Mouse (Mus musculus) kidney, adult 2 months (tissue): ENCODE data around the gene Ces1g. TPM values are rescaled to one million over a fixed set of nuclear protein-coding genes. Genes with fewer than 3 reads are reported as not detected.

Experiments used
- DNase-seq: peaks from one replicate; pipeline ENCODE4 v3.0.0; 2021
- H3K27ac ChIP-seq: fragments of 200-500 bp; 2 replicates; pipeline ENCODE4 v1.5.1; 2012; ENCODE audit warnings: low read depth, low read length, control low read depth, inconsistent platforms; ENCODE audit not compliant: insufficient read depth
- H3K27me3 ChIP-seq: fragments of 200-500 bp; replicated peaks from 2 replicates; pipeline ENCODE4 v1.6.1; 2012; ENCODE audit warnings: mild to moderate bottlenecking, moderate library complexity, low read length, inconsistent platforms; ENCODE audit not compliant: control insufficient read depth, insufficient read depth
- H3K36me3 ChIP-seq: fragments of 200-500 bp; 2 replicates; pipeline ENCODE4 v1.6.1; 2012; ENCODE audit warnings: mild to moderate bottlenecking, moderate library complexity, low read length, inconsistent platforms; ENCODE audit not compliant: control insufficient read depth, insufficient read depth
- H3K4me1 ChIP-seq: fragments of 200-500 bp; 2 replicates; pipeline ENCODE4 v1.6.1; 2011; ENCODE audit warnings: low read length; ENCODE audit not compliant: control insufficient read depth, insufficient read depth
- H3K4me3 ChIP-seq: fragments of 200-500 bp; 2 replicates; pipeline ENCODE4 v1.5.1; 2011; ENCODE audit warnings: mild to moderate bottlenecking, low read depth, low read length, control low read depth; ENCODE audit not compliant: insufficient read depth
- CTCF ChIP-seq: fragments of 200-500 bp; conservative IDR thresholded peaks from 2 replicates; pipeline ENCODE4 v1.5.1; 2011; ENCODE audit warnings: low read depth, mild to moderate bottlenecking, control low read depth, low read length, moderate library complexity, mixed read lengths; ENCODE audit not compliant: insufficient read depth, insufficient read length
- POLR2A ChIP-seq: fragments of 200-500 bp; IDR thresholded peaks from one replicate; pipeline ENCODE4 v1.6.1; 2011; ENCODE audit warnings: low read depth, low read length, control low read depth
- WGBS: fragments of 180-500 bp; shearing (Covaris S2); methylation state at CpG from one replicate; pipeline ENCODE4 v1.1.7; 2018; 5-methylcytosine and 5-hydroxymethylcytosine counted together
- polyA plus RNA-seq: library from polyadenylated mRNA; depleted of rRNA; stranded (reverse); fragments of >200 nt; gene quantifications from 2 replicates; pipeline ENCODE4 v1.2.3, GENCODE M21; 2012

The Ces1g gene
- polyA plus RNA-seq, 1 experiment: 2.2 TPM

DNA sequence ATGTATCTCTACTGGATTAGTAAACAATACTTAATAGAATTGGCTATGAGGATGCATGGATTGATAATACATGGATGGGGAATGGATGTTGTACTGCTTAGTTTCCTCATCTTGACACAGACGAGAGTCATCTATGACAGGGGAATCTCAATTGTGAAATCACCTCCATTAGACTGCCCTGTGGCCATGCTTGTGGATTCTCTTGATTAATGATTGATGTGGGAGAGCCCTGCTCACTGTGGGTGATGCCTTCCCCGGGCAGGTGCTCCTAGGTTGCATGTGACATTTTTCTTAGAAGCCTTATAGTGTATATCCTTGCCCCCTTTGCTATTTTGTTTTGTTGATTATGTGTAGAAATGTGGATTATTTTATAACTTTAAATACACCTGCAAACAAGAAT, 12.0 kb downstream of the Ces1g start:
- no peaks in the 10 kb centered on the region for H3K36me3 ChIP-seq
- no peak for TF ChIP-seq CTCF
- no peak for TF ChIP-seq POLR2A
- H3K4me3 ChIP-seq: no peak overlapping the region
- 37% methylated on average over 2 of the region's 2 CpGs for WGBS
- H3K27me3 ChIP-seq: no peaks in the 10 kb centered on the region
- peak; percentile 79 for DNase-seq
- H3K27ac ChIP-seq: no peak overlapping the region
- H3K4me1 ChIP-seq: no peaks in the 10 kb centered on the region

DNA sequence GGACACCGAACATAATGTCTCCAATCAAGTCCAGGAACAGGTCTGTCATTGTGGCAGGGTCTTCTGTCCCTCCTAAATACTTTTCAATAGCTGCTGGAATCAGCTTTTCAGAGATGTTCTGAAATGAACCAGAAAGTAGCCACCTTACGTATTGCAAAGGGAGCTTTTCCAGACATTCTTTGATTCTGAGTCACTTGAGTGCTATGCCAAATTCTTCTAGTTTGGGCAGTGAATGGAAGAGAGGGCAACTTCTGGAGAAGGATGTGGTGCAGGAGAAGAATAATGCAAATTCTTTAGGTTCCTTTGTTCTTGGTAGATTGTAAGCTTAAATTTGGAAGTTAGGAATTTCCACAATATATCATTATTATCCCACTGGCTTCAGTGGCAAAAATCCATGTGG, 20.1 kb downstream of the Ces1g start:
- H3K4me3 ChIP-seq: no peak overlapping the region
- WGBS: 81% methylated on average over 2 of the region's 2 CpGs
- no peak overlapping the region for H3K27ac ChIP-seq
- TF ChIP-seq POLR2A (no peak), CTCF (no peak)
- no peaks in the 10 kb centered on the region for H3K4me1 ChIP-seq
- H3K36me3 ChIP-seq: no peaks in the 10 kb centered on the region
- no peak for DNase-seq
- H3K27me3 ChIP-seq: no peaks in the 10 kb centered on the region

DNA sequence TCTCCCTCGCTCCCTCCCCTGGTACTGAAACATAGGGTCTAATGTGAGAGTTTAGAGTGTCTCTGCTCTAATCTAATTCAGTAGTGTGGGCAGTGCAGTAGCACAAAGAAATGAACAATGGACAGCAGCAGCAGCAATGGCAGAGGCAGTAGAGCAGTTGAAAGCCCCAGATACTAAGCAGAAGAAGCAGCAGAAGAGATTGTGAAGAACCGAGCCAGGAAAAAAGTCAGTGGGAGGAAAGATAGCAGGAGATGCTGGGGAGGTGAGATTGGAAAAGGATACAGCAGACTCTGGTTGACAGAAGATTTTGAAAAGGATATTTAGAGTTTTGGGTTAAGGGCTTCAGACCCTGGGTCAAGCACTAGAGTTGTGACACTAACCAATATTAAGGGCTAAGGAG, 21.6 kb downstream of the Ces1g start:
- TF ChIP-seq POLR2A (no peak), CTCF (no peak)
- H3K36me3 ChIP-seq: no peaks in the 10 kb centered on the region
- no peaks in the 10 kb centered on the region for H3K27me3 ChIP-seq
- no peak for DNase-seq
- 66% methylated on average over 2 of the region's 2 CpGs for WGBS
- H3K4me3 ChIP-seq: no peak overlapping the region
- H3K4me1 ChIP-seq: no peaks in the 10 kb centered on the region
- H3K27ac ChIP-seq: no peak overlapping the region

DNA sequence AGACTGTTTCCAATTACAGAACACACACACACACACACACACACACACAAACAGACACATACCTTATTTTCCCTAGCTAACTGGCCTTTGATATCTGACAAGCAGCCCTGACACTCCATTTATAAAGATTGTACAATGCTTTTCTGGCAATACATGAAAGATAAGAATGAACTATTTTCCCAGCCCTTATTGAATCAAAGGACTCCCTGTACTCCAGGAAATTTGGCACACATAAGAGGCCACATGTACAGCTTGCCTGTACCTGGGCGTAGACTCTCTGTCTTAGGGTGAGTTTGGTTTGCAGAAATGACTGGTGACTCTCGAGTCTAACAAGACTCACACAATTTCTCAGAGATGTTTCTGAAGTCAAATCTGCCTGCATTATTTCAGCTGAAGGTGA, 53.2 kb downstream of the Ces1g start:
- H3K36me3 ChIP-seq: no peaks in the 10 kb centered on the region
- WGBS: 78% methylated on average over 2 of the region's 2 CpGs
- no peaks in the 10 kb centered on the region; the same call in 1 of the 2 replicates for H3K4me1 ChIP-seq
- no peak for DNase-seq
- no peak overlapping the region for H3K27ac ChIP-seq
- H3K4me3 ChIP-seq: no peak overlapping the region
- no peak for TF ChIP-seq POLR2A
- no peak for TF ChIP-seq CTCF
- H3K27me3 ChIP-seq: no peaks in the 10 kb centered on the region

DNA sequence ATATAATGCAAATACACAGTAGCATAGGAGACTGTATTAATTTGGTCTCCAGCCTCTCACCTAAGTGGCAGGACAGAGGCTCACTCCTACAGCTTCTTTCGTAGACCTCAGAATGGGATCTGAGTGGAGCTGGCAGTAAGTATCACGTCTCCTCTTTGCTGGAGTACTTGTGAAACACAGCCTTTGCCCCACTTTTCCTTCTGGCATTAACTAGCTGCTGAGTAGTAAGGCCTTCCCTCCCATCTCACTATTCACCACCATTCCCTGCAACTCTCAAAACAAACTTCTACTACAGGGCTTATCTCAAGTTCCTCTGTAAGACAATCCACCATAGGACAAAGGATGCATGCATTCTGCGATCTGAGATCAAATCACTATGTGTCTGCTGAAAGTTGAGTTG, 54.8 kb downstream of the Ces1g start:
- 61% methylated on average over 3 of the region's 3 CpGs for WGBS
- H3K27ac ChIP-seq: no peak overlapping the region
- no peak for DNase-seq
- H3K4me1 ChIP-seq: no peaks in the 10 kb centered on the region; the same call in 1 of the 2 replicates
- H3K4me3 ChIP-seq: no peak overlapping the region
- TF ChIP-seq CTCF (no peak), POLR2A (no peak)
- no peaks in the 10 kb centered on the region; the same call in 1 of the 2 replicates for H3K36me3 ChIP-seq
- H3K27me3 ChIP-seq: no peaks in the 10 kb centered on the region

DNA sequence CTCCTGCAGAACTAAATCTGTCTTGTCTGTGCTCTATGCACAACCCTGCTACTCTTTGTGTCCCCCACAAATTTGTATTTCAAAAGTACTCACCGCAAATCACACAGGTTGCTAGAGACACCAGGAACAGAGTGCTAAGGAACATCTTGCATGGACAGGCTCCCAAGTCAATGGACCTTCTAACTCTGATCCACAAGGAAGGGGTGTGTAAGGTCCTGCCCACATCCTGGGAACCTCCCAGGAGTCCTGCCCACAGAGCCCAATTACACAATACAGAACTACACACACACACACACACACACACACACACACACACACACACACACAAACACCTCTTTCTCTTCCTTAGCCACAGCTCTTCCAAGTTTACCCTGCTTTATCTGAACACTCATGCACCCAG, 57.6 kb downstream of the Ces1g start, which contains the start of gene Ces1f:
TSS of gene Ces1f (minus strand) at position 192 of the 400 bp plus-strand sequence.
- H3K36me3 ChIP-seq: peaks cover 1% of the 10 kb centered on the region; the same call in 1 of the 2 replicates
- peak within 1 kb of the TSS; percentile 60 for H3K4me3 ChIP-seq
- peaks cover 3% of the 10 kb centered on the region; the same call in 1 of the 2 replicates for H3K4me1 ChIP-seq
- 81% methylated on average over 1 of the region's 1 CpGs for WGBS
- H3K27me3 ChIP-seq: no peaks in the 10 kb centered on the region
- no peak for TF ChIP-seq CTCF
- TF ChIP-seq POLR2A: no peak
- DNase-seq: peak; percentile 79
- H3K27ac ChIP-seq: peak within 1 kb of the TSS; percentile 98

DNA sequence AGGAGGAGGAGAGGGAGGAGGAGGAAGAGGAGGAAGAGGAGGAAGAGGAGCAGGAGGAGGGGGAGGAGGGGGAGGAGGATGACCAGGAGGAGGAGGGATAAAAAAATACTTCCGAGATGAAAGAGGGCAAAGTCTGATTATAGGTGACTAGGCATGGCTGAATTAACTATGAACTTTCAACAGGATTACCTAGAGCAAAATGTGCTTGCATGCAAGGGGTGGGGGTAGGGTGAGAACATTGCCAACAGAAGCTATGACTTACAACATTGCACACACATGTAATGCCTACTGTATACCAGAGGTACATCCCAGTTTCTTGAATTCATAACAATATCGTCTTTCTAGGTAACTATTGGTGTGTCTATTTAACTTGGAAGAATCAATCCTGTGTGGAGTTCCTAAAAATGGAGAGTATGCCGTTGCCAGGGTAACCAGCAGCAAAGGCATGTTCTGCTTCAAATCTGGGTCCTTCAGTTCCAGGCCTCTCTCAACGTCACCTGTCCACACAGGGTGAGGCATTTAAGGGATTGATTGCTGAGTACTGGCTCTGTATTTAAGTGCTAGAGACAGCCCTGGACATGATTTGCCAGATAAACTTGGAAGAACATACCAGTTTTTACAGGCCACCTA, 58.8 kb downstream of the Ces1g start:
- DNase-seq: peak; percentile 77
- Histone ChIP-seq H3K27ac (peak overlapping the region; percentile 98), H3K4me1 (peaks cover 5% of the 10 kb centered on the region; the same call in 1 of the 2 replicates), H3K36me3 (peaks cover 1% of the 10 kb centered on the region; the same call in 1 of the 2 replicates), H3K27me3 (no peaks in the 10 kb centered on the region), H3K4me3 (peak overlapping the region; percentile 32)
- TF ChIP-seq CTCF (no peak), POLR2A (no peak)
- WGBS: 57% methylated on average over 4 of the region's 4 CpGs
